Mouse (Mus musculus): Measurements from ENCODE around the gene Fgfr1op. TPM values are rescaled to one million over a fixed set of nuclear protein-coding genes. Genes with fewer than 3 reads are reported as not detected.
A peak's percentile ranks its signal among the peaks of the same experiment; 100 is the strongest.
"Not testable (repeated sequence)": the region's sequence is repeated elsewhere in the genome, so short reads cannot be mapped to it uniquely, and the experiment has no call there.

The Fgfr1op gene
- polyA plus RNA-seq, 1 experiment from 2014 or later = 28.1 TPM

- peak; percentile 97 for ATAC-seq (ENCODE audit: low FRiP score)
- Histone ChIP-seq H3K4me3 (peak within 1 kb of the TSS; percentile 51), H3K9ac (peak within 1 kb of the TSS; percentile 67), H3K4me2 (peak within 1 kb of the TSS; percentile 62)
- WGBS = 1% methylated on average over 56 of the region's 67 CpGs
- H3K4me1 ChIP-seq (replicated peaks); H3K9me3 ChIP-seq; H3K27ac ChIP-seq; H3K36me3 ChIP-seq; H3K27me3 ChIP-seq: not testable (repeated sequence)
These were observed 17.6 kb upstream of the Fgfr1op start, which contains the start of the genes Gm49673 and Rnaset2a for GRCm38 (mm10) chr17:8147439-8148316. Gene Gm49673 (minus strand): TSS chr17:8147788. Gene Rnaset2a (minus strand): TSS chr17:8148097.

GRCm38 (mm10) chr17:8155010-8155409 lies 10.3 kb upstream of the Fgfr1op start:
- H3K9me3 ChIP-seq; H3K4me2 ChIP-seq; H3K4me3 ChIP-seq; H3K9ac ChIP-seq; ATAC-seq (ENCODE audit: low FRiP score); H3K27me3 ChIP-seq; H3K36me3 ChIP-seq; H3K27ac ChIP-seq; H3K4me1 ChIP-seq (replicated peaks): not testable (repeated sequence)
- 90% methylated on average over 7 of the region's 7 CpGs for WGBS

DNA sequence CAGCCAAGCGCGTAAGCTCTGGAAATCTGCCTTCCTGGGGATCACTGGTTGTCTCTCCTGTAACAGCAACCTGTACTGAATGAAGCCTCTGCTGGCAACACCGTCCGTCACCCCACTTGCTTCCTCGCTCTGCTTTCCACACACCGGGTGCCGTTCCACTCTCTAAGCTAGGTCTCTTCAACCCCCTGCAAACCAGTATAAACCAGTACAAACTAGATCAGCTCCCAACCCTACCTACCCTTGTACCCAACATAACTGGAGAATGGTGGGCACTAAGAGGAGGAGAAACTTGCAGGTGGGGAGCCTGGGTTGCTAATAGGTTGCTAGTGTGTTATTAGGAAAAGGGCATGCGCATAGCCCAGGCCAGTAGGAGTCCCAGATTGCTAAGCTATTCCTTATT lies 9.3 kb upstream of the Fgfr1op start:
- ATAC-seq (ENCODE audit: low FRiP score) = not testable (repeated sequence)
- 100% methylated on average over 1 of the region's 8 CpGs for WGBS

DNA sequence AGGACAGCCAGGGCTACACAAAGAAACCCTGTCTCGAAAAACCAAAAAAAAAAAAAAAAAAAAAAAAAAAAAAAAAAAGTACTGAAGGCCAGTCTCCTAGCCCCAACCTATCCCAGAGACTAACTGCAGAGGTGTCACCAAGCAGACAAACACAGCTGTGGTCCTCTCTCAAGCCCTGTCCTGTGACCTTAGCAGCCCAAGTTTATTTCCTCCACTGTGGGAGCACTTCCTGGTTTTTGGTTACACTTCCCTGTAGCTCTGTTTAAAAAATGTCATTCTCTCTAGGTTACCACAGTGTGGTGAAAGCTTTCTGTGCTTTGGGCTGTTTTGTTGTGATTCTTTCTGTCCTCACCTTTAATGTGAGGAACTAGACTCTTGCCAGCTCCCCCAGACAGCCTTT lies 6.7 kb upstream of the Fgfr1op start:
- not testable (repeated sequence) for H3K9me3 ChIP-seq; H3K9ac ChIP-seq; H3K27me3 ChIP-seq; H3K36me3 ChIP-seq; ATAC-seq (ENCODE audit: low FRiP score); H3K4me2 ChIP-seq; H3K4me1 ChIP-seq (replicated peaks); H3K4me3 ChIP-seq; H3K27ac ChIP-seq
- no CpG with 5 or more reads among the region's 1 CpGs for WGBS

More for the DNA sequence above, 9.3 kb upstream of the Fgfr1op start:
- not testable (repeated sequence) for H3K9ac ChIP-seq; H3K4me3 ChIP-seq; H3K9me3 ChIP-seq; H3K36me3 ChIP-seq; H3K4me2 ChIP-seq; H3K27me3 ChIP-seq; H3K27ac ChIP-seq; H3K4me1 ChIP-seq (replicated peaks)

- ATAC-seq (ENCODE audit: low FRiP score) = not testable (repeated sequence)
These were observed 4.3 kb upstream of the Fgfr1op start for GRCm38 (mm10) chr17:8160969-8161368.

GRCm38 (mm10) chr17:8165608-8165945 lies 276 bp downstream of the Fgfr1op start:
- H3K4me2 ChIP-seq = peak overlapping the region; percentile 53
- H3K27ac ChIP-seq = peak overlapping the region; percentile 58
- H3K4me1 ChIP-seq (replicated peaks); ATAC-seq (ENCODE audit: low FRiP score); H3K9me3 ChIP-seq; H3K27me3 ChIP-seq: not testable (repeated sequence)
- H3K4me3 ChIP-seq = peak overlapping the region; percentile 54
- 1% methylated on average over 34 of the region's 42 CpGs for WGBS
- H3K36me3 ChIP-seq = peaks cover 13% of the 10 kb centered on the region
- peak overlapping the region; percentile 69 for H3K9ac ChIP-seq

More at GRCm38 (mm10) chr17:8160969-8161368, 4.3 kb upstream of the Fgfr1op start:
- H3K27ac ChIP-seq; H3K36me3 ChIP-seq; H3K4me2 ChIP-seq; H3K27me3 ChIP-seq; H3K9me3 ChIP-seq; H3K4me3 ChIP-seq; H3K9ac ChIP-seq; H3K4me1 ChIP-seq (replicated peaks): not testable (repeated sequence)
- WGBS = 45% methylated on average over 3 of the region's 3 CpGs

DNA sequence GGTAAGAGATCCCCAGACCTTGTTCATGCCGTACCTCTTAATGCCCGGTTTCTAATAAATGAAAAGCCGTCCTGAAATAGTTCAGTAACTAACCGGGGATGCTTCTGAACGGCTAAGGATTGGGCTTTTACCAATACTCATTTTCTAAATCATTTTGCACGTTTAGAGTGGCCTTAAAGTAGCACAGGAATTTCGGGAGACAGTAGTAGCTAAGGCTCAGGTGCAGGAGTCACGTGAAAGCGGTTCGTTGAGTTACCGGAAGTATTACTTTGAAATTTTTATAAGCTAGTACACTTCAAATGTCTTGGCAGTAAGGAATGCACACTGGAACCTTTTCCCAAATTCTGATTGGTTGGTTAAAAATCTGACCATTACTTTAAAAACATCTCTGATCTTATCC lies 676 bp downstream of the Fgfr1op start:
- not testable (repeated sequence) for H3K9ac ChIP-seq; H3K9me3 ChIP-seq; ATAC-seq (ENCODE audit: low FRiP score); H3K4me1 ChIP-seq (replicated peaks); H3K27ac ChIP-seq; H3K27me3 ChIP-seq
- WGBS = under 1% methylated on average over 11 of the region's 11 CpGs
- H3K4me2 ChIP-seq = peak overlapping the region; percentile 53
- H3K36me3 ChIP-seq = peaks cover 17% of the 10 kb centered on the region
- H3K4me3 ChIP-seq = peak overlapping the region; percentile 54

DNA sequence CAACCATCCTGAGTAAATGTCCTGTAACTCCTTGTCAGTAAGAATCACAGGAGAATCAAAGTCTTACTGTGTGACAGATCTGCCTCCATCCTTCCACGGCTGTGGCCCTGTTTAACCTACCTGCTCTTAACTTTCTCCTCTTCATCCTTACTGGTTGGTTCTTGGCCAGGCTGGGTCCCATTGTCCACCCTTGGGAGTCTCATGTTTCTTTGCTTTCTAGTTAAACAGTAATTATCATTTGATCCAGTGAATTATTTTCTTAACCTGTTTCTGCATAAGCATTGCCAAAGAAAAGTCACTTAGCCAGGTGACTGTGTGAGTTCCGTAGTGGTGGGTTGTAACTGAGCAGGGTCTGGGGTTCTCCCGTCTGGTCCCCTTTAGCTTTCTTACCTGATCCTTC lies 1.2 kb downstream of the Fgfr1op start:
- H3K9ac ChIP-seq; H3K4me1 ChIP-seq (replicated peaks); H3K9me3 ChIP-seq; H3K27ac ChIP-seq; H3K27me3 ChIP-seq; ATAC-seq (ENCODE audit: low FRiP score): not testable (repeated sequence)
- 34% methylated on average over 2 of the region's 3 CpGs for WGBS
- peak overlapping the region; percentile 54; the same call in 1 of the 2 replicates for H3K4me3 ChIP-seq
- H3K36me3 ChIP-seq = peaks cover 21% of the 10 kb centered on the region
- peak overlapping the region; percentile 53 for H3K4me2 ChIP-seq

GRCm38 (mm10) chr17:8167436-8167835 lies 2.1 kb downstream of the Fgfr1op start:
- H3K4me1 ChIP-seq (replicated peaks); H3K9me3 ChIP-seq; H3K4me2 ChIP-seq; H3K9ac ChIP-seq; ATAC-seq (ENCODE audit: low FRiP score); H3K27me3 ChIP-seq; H3K4me3 ChIP-seq; H3K27ac ChIP-seq: not testable (repeated sequence)
- WGBS = 92% methylated on average over 7 of the region's 8 CpGs
- peaks cover 27% of the 10 kb centered on the region for H3K36me3 ChIP-seq

GRCm38 (mm10) chr17:8170331-8170730 lies 5.0 kb downstream of the Fgfr1op start:
- ATAC-seq (ENCODE audit: low FRiP score) = no peak

GRCm38 (mm10) chr17:8171081-8171480 lies 5.8 kb downstream of the Fgfr1op start:
- Histone ChIP-seq H3K27me3 (no peaks in the 10 kb centered on the region), H3K9ac (no peak overlapping the region), H3K4me1 (replicated peaks) (peaks cover 3% of the 10 kb centered on the region; the same call in 1 of the 2 replicates), H3K36me3 (peaks cover 58% of the 10 kb centered on the region), H3K9me3 (no peaks in the 10 kb centered on the region), H3K27ac (no peak overlapping the region), H3K4me3 (no peak overlapping the region), H3K4me2 (no peak overlapping the region)
- no peak for ATAC-seq (ENCODE audit: low FRiP score)
- WGBS = 72% methylated on average over 4 of the region's 4 CpGs

More at GRCm38 (mm10) chr17:8170331-8170730, 5.0 kb downstream of the Fgfr1op start:
- Histone ChIP-seq H3K36me3 (peaks cover 51% of the 10 kb centered on the region), H3K4me3 (no peak overlapping the region), H3K9ac (no peak overlapping the region), H3K27ac (no peak overlapping the region), H3K9me3 (no peaks in the 10 kb centered on the region), H3K27me3 (no peaks in the 10 kb centered on the region), H3K4me1 (replicated peaks) (peaks cover 3% of the 10 kb centered on the region; the same call in 1 of the 2 replicates), H3K4me2 (no peak overlapping the region)
- 92% methylated on average over 7 of the region's 7 CpGs for WGBS

GRCm38 (mm10) chr17:8177090-8177489 lies 11.8 kb downstream of the Fgfr1op start:
- 51% methylated on average over 5 of the region's 5 CpGs for WGBS
- H3K27ac ChIP-seq = no peak overlapping the region
- peak; percentile 39; the same call in 1 of the 2 replicates for ATAC-seq (ENCODE audit: low FRiP score)
- peaks cover 8% of the 10 kb centered on the region for H3K4me1 ChIP-seq (replicated peaks)
- H3K9me3 ChIP-seq = no peaks in the 10 kb centered on the region
- H3K36me3 ChIP-seq = peaks cover 78% of the 10 kb centered on the region
- no peak overlapping the region for H3K9ac ChIP-seq
- no peaks in the 10 kb centered on the region for H3K27me3 ChIP-seq
- no peak overlapping the region for H3K4me2 ChIP-seq
- no peak overlapping the region for H3K4me3 ChIP-seq

GRCm38 (mm10) chr17:8183815-8184214 lies 18.5 kb downstream of the Fgfr1op start:
- peaks cover 83% of the 10 kb centered on the region for H3K36me3 ChIP-seq
- ATAC-seq (ENCODE audit: low FRiP score) = no peak
- H3K9ac ChIP-seq = no peak overlapping the region
- no peak overlapping the region for H3K4me2 ChIP-seq
- no peaks in the 10 kb centered on the region for H3K9me3 ChIP-seq
- no peak overlapping the region for H3K27ac ChIP-seq
- H3K4me3 ChIP-seq = no peak overlapping the region
- H3K4me1 ChIP-seq (replicated peaks) = no peaks in the 10 kb centered on the region
- no peaks in the 10 kb centered on the region for H3K27me3 ChIP-seq
- 92% methylated on average over 5 of the region's 5 CpGs for WGBS
